Mouse (Mus musculus): ENCODE results near the gene Rasgrp3.

- TF ChIP-seq POLR2A (IDR thresholded peaks at IDR 0.05; ENCODE audit: borderline replicate concordance, low read depth, low read length) (no peak), CTCF (IDR thresholded peaks at IDR 0.05; ENCODE audit: low read depth, low read length) (no peak)
Observed at GRCm38 (mm10) chr17:75535612-75536011, 99.9 kb downstream of the Rasgrp3 start.
